Mouse (Mus musculus): Measurements from ENCODE around the gene Tmem94.

Tmem94 gene

GRCm38 (mm10) chr11:115766356-115766943 is 1.2 kb downstream of the Tmem94 start:
- no peak for DNase-seq (ENCODE audit: low read depth, low spot score)

- DNase-seq (ENCODE audit: low read depth, low spot score) = no peak
Measured at GRCm38 (mm10) chr11:115766981-115767380, 1.7 kb downstream of the Tmem94 start.

- DNase-seq (ENCODE audit: low read depth, low spot score) = no peak
Measured at GRCm38 (mm10) chr11:115768896-115769295, 3.7 kb downstream of the Tmem94 start.

DNA sequence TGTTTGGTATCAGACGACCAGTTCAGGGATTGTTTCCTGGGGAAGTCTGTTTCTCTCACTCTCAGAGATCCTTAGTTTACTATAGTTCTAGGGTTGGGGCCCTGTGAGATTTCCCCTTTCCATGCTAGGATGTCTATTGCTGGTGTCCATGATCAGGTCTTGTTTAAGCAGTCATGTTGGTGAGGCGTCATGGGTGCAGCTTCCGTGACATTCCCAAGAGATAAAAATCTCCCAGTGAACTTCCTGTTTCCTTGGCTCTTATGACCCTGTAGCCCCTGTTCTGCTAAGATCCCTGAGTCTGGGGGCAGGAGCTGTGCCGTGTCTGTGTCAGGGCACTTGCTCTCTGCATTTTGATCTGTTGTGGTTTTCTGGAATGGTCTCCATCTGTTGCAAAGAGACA is 9.4 kb downstream of the Tmem94 start:
- no peak for DNase-seq (ENCODE audit: low read depth, low spot score)

DNA sequence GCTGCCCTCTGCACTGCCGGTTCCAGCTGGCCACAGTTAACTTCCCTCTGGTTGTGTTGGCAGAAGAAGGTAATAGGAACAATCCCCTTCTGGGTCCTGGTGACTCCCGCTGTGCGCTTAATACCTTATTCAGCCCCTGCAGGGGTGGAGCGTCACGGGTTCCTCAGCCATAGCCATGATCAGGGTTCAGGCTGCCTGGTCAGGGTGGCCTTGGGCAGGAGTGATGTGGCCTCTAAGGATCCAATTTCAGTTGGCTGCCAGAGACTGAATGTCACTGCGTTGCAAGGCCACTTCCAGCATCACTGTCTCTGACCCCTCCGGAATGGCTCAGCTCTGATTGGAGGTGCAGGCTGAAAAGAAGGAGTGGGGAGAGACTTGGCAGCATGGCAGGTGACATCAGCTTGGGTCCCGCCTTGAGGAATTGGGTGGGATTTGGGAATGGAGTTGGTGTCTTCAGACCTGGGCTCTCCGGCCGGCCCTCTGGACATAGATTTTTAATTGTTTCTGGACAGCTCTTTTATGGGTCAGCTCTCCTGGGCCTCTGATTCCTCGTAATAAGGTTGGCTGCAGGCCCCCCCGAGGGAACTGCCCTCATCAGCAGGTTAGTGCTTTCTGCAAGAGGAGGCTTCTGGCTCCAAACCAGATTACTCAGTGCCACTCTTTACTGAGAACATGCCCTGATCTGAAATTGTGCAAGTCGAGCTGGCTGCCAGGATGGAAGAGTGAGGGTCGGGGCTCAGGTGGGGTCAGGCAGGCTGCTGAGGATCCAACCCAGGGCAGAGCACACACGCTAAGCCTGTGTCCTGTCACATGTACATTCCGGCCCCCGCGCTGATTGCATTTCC is 10.8 kb downstream of the Tmem94 start:
- DNase-seq (ENCODE audit: low read depth, low spot score) = no peak

DNA sequence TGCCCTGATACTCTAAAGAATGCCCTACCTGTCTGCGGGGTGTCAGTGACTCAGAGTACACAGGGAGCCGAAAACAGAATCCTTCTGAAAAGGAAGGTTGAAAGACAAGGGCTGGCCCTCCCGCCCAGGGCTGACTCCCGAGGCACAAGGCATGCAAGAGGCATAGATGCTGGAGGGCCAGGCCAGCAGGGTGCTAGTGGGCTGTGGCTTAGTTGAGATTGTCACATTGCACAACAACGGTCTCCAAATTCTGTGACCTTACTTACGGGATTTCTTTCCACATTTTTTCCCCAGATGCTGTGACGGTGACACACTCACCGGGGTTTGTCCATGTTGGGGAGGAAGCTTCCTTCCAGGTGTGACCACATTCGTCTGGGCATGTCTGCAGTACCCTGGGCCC is 11.7 kb downstream of the Tmem94 start:
- DNase-seq (ENCODE audit: low read depth, low spot score) = no peak

DNA sequence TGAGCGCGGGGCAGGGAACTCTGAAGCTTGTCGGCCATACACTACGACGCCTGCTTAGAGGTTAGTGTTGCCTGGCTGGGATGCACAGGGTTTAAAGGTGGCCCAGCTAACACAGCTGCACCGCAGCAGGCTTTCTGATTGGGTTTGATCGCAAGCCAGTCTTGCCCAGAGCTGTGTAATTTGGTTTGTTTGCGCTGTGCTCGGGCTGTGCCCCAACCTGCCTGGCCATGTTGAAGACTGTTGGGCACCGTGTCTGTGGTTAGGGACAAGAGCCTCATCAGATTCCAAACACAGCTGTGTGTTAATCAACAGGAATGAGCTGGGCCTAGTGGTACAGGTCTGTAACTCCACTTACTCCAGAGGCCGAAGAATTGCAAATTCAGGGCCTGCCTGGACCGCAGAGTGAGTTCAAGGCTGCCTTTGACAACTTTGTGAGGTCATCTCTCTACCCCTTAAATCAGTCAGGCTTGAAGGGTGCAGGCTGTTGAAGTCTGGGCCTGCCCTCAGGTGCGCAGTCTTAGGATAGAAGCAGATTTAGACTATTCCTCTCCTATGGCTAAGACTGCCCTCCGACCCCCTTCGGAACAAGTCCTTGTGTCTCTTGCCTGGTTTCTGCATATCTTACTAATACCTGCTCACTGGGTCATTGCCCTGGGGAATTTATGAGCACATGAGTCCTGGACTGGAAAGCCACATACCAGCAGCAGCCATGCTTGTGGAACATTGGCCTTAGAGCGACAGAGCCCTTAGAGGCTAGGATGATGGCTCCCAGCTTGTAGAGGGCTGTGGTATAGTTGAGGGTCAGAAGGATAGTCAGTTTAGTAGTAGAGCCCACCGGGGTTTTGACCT is 12.5 kb downstream of the Tmem94 start:
- no peak for DNase-seq (ENCODE audit: low read depth, low spot score)

- DNase-seq (ENCODE audit: low read depth, low spot score) = no peak
Measured at GRCm38 (mm10) chr11:115779038-115779571, 13.9 kb downstream of the Tmem94 start.

DNA sequence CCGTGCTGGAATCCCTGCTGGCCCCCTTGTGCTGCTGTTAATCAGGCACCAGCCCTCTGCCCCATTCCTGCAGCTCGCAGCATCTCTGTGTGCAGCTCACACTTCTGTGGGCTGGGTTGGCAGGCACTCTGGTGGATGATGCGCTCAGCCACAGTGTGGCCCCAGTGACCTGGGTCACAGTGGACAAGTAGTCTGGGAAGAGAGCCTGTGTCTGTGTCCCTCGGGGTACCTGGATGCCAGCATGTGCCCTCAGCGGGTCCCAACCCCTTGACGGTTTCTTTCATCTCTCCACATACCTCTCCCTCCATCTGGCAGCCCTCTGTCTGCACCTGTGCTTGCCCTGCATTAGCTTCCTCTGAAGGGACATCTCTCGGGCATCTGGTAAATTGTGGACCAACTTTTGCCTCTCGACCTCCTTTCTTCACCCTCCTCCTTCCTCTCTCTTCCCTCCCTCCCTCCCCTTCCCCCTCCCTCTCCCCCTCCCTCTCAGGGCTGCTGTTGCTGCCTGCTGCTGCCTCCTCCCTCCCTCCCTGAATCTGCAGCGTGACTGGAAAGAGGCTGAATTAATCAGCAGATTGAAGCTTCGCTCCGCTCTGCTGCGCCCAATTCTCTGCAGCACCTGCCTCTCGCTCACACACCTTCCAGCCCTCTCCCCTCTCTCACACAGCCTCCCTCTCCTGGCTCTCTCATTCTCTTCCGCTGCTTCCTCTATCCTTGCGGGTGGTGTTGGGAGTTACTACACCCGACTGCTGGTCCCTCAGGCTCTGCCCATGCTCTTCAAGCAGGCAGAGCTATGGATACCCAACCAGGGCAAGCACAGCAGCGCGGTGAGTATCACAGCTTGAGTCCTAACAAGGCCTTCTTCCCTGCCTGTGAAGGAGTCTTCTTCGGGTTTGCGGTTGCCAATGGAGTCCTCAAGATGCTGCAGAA is 15.2 kb downstream of the Tmem94 start:
- DNase-seq (ENCODE audit: low read depth, low spot score) = no peak

GRCm38 (mm10) chr11:115786473-115786872 is 21.2 kb downstream of the Tmem94 start:
- DNase-seq (ENCODE audit: low read depth, low spot score) = no peak

DNA sequence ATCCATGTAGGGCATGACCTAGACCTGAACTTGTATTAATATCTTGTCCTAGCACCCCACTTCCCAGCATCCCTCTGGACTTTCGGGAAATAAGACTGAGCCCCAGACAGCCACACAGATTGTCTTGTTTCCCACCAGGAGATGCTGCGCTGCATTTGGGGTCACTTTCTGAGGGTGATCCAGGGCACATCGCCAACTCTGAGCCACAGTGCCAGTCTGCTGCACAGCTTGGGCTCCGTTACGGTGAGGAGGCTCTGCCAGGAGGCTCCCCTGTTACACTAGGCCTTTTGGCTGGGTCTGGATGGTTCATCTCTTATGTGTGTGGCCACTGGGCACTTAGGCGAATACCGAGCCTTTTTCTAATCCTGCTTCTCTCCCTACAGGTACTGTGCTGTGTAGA is 24.6 kb downstream of the Tmem94 start:
- no peak for DNase-seq (ENCODE audit: low read depth, low spot score)

- DNase-seq (ENCODE audit: low read depth, low spot score) = no peak
Measured at GRCm38 (mm10) chr11:115791919-115792318, 26.7 kb downstream of the Tmem94 start.

GRCm38 (mm10) chr11:115792353-115792752 is 27.1 kb downstream of the Tmem94 start:
- DNase-seq (ENCODE audit: low read depth, low spot score) = no peak

GRCm38 (mm10) chr11:115796898-115797297 is 31.7 kb downstream of the Tmem94 start:
- DNase-seq (ENCODE audit: low read depth, low spot score) = no peak

DNA sequence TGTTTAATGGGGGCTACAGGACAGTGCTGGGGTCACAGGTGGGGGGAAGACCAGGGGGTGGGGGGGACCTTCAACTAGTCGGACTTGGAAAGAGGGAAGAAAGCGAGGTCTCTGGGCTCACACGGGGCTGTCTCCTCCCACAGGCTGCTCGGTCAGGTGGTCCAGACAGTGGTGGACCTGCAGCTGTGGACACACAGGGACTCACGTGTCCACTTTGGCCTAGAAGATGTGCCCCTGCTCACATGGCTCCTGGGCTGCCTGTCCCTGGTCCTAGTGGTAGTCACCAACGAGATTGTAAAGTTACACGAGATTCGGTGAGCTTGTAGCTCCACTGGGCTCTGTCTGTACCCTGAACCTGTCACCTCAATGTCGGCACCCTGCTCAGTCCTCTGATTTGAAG is 32.4 kb downstream of the Tmem94 start:
- no peak for DNase-seq (ENCODE audit: low read depth, low spot score)

DNA sequence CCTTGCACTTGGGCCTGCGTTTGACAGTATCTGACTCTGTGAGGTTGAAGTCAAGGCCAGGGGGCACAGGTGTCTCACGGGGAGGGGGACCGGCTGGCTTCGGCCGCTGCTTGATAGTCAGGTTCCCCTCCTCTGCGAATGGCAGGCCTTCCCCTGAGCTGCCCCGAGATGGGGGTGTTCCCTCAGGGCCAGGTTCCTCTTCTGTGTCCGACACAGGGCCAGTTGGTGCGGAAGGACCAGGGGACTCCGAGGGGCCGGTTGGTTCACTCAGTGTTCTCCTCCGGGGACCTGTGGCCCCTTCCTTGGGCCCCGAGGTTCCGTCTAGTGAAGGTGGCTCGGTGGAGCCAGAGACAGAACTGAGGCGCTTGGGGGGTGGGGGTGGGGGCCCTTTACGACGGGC is 35.7 kb downstream of the Tmem94 start:
- DNase-seq (ENCODE audit: low read depth, low spot score) = no peak

DNA sequence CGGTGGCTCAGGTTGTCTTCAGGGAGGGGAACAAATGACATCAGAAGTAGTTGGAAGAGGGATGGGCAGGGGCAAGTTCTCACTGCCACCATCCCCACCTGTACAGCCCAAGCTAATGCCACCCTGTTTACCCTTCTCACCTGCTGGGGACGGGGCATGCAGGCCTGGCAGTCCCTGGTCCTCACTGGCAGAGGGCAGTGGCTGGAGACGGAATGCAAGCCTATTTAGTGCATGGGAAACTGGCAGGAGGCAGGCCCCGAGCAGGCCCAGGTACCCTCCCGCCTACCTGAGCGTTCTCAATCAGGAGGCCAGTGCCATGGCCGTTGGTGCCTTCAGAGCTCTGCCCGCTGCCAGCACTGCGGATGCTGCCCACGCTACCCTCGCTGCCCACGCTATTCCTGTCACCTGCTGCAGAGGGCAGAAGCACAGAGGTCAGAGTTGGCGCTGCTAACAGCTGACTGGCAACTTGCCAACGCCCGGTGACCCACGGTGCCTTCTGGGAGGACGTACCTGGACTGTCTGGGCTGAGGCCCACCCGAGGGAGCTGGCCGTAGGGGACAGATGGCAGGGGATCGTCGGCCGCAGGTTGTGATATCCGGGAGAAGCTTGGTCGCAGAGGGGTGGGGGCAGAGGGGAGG is 38.0 kb downstream of the Tmem94 start:
- no peak for DNase-seq (ENCODE audit: low read depth, low spot score)

DNA sequence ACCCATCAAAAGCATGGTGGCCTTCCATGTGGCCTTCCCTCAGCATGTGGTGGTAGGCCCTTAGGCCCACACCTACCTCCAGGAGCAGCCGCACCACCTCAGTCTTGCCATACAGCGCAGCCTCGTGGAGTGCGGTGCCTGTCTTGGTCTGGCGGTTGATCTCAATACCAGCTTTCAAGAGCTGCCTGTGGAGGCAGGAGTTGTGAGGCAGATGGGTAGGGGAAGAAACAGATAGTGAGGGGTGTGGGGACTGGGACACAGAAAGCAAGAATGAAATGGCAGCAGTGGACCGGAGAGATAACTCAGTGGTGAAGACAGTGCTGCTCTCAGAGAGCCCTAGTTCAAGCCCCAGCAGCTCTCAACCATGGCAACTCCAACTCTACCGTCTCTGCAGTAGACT is 39.8 kb downstream of the Tmem94 start:
- DNase-seq (ENCODE audit: low read depth, low spot score) = no peak

DNA sequence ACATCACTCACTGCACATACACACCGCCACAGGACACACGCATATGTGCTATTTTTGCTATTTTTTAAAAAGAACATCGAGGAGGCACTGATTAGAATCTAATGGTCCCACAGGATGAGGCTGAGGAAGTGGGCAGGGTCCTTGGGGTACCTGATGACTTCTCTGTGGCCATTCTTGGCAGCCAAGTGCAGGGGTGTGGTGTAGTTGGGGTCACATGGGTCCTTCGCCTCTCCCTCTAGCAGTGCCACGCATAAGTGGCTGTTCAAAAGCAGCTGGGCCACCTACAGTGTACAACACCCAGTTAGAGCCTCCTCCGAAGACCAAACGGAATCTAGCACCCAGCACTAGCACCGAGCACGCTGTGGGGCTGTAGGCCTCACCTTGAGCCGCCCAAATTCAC is 40.9 kb downstream of the Tmem94 start:
- no peak for DNase-seq (ENCODE audit: low read depth, low spot score)

DNA sequence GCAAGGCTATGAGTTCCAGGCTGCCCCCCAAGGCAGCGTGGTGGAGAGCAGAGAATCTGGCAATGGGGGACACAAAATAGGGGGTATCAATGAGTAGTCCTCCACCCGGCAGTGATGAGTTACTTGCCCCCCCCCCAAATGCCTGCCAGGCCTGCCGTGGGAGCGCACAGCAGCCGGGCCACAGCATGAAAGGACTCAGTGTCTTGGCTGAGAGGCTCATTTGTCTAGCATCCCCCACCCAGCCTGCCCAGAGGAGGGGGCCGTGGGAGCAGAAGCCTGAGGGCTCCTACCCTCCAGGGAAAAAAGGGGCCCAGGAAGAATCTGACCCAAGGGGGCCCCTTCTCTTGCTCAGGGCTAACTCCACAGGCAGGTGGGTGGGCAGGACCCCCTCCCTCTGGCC is 42.1 kb downstream of the Tmem94 start:
- no peak for DNase-seq (ENCODE audit: low read depth, low spot score)

DNA sequence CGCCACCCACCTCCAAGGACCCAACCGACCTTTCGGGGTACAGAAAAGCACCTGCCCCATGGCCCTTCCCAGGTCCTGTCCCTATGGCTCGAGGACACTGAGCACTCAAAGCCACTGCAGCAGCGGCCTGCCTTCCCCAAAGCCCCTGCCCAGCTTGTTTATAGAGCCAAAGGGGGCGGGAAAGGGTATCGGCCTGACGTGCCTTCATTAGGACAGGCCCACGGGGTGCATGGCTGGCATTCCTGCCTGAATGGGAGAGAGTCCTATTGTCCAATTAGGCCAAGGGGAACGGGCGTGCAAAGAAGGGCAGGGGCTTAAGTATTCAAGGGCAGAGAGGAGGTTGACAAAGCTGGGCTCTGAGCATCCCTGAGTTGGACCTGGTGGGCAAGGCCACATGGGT is 42.7 kb downstream of the Tmem94 start:
- DNase-seq (ENCODE audit: low read depth, low spot score) = no peak
